Comparison of ENCODE assay signal across 23 mouse cellular contexts in genomic region chr9:67860273-67860672, GRCm38 (mm10). TPM values are rescaled to one million over a fixed set of nuclear protein-coding genes. Genes with fewer than 3 reads are reported as not detected.
"Had no signal": no experiment of that assay in that cellular context is flagged by ENCODE, and none has a peak within 500 bp of the region (broad histone marks: within the 10 kb centered on the region; RNA-seq: fewer than 3 reads in every experiment).

No protein-coding gene starts in this region.

- H3K4me3 ChIP-seq: intestine, embryonic 15.5 days; layer of hippocampus, adult 2 months; limb, embryonic 10.5 days; limb, embryonic 13.5 days; midbrain, embryonic 12.5 days; myocyte; neural tube, embryonic 13.5 days had no signal

- H3K9me3 ChIP-seq: intestine, embryonic 15.5 days; limb, embryonic 10.5 days; limb, embryonic 13.5 days; midbrain, embryonic 12.5 days; neural tube, embryonic 13.5 days had no signal

- H3K4me1 ChIP-seq: intestine, embryonic 15.5 days; midbrain, embryonic 12.5 days had no signal

- H3K27me3 ChIP-seq: intestine, embryonic 15.5 days; limb, embryonic 13.5 days; midbrain, embryonic 12.5 days; neural tube, embryonic 13.5 days had no signal

- H3K36me3 ChIP-seq: intestine, embryonic 15.5 days had no signal

- DNase-seq: kidney, adult 11 months; kidney, postnatal 25 days; layer of hippocampus, adult 9-11 months; lung, embryonic 14.5 days; thymus, adult 18-20 months; thymus, postnatal 14 days; thymus, postnatal 4 days had no signal

- H3K4me2 ChIP-seq: intestine, embryonic 15.5 days; limb, embryonic 13.5 days; lung, embryonic 14.5 days; midbrain, embryonic 12.5 days; neural tube, embryonic 13.5 days had no signal

- ATAC-seq: intestine, embryonic 15.5 days; lung, postnatal 0 days; midbrain, embryonic 16.5 days had no signal

- H3K27ac ChIP-seq: intestine, embryonic 15.5 days; kidney, postnatal 0 days; layer of hippocampus, adult 2 months; limb, embryonic 10.5 days; limb, embryonic 13.5 days; macrophage; midbrain, embryonic 12.5 days; neural tube, embryonic 13.5 days had no signal

- H3K9ac ChIP-seq: intestine, embryonic 15.5 days; limb, embryonic 13.5 days; lung, embryonic 14.5 days; midbrain, embryonic 12.5 days; neural tube, embryonic 13.5 days had no signal

RNA-seq across cellular contexts. Expression of gene C2cd4a, which starts 28.1 kb away (rescaled TPM):
- total RNA-seq: left cerebral cortex, postnatal 25 days; liver, adult 2 months; megakaryocyte, adult 5-6 weeks; monocyte, adult 5-6 weeks; neutrophil, adult 5-6 weeks had no signal
- polyA plus RNA-seq: macrophage, myocyte had no signal
